Mouse (Mus musculus) limb, embryonic 13.5 days (tissue): Measurements from ENCODE around the gene Abca8a. TPM values are rescaled to one million over a fixed set of nuclear protein-coding genes. Genes with fewer than 3 reads are reported as not detected.

Experiments used
- ATAC-seq: fragments of 200-750 bp; cut with Nextera tagmentation; 2 replicates; pipeline ENCODE4 v1.8.0; 2017; ENCODE audit warnings: low read depth, moderate number of reproducible peaks, moderate TSS enrichment; ENCODE audit not compliant: low FRiP score
- H3K27ac ChIP-seq: fragments of 300-500 bp; sonication (generic); 2 replicates; pipeline ENCODE4 v1.5.1; 2015; ENCODE audit warnings: inconsistent platforms, mild to moderate bottlenecking, moderate library complexity
- H3K27me3 ChIP-seq: fragments of 300-500 bp; sonication (generic); 2 replicates; pipeline ENCODE4 v1.6.1; 2015; ENCODE audit warnings: mild to moderate bottlenecking, inconsistent platforms
- H3K36me3 ChIP-seq: fragments of 300-500 bp; sonication (generic); 2 replicates; pipeline ENCODE4 v1.6.1; 2015; ENCODE audit warnings: inconsistent platforms, mild to moderate bottlenecking, moderate library complexity
- H3K4me1 ChIP-seq: fragments of 300-500 bp; sonication (generic); 2 replicates; pipeline ENCODE4 v1.6.1; 2015; ENCODE audit warnings: inconsistent platforms
- H3K4me2 ChIP-seq: fragments of 300-500 bp; sonication (generic); replicated peaks from 2 replicates; pipeline ENCODE4 v1.6.1; 2015; ENCODE audit warnings: inconsistent platforms, mild to moderate bottlenecking, moderate library complexity
- H3K4me3 ChIP-seq: fragments of 300-500 bp; sonication (generic); 2 replicates; pipeline ENCODE4 v1.5.1; 2015; ENCODE audit warnings: moderate library complexity, mild to moderate bottlenecking, inconsistent platforms
- H3K9ac ChIP-seq: fragments of 300-500 bp; sonication (generic); 2 replicates; pipeline ENCODE4 v1.6.1; 2015; ENCODE audit warnings: mild to moderate bottlenecking, inconsistent platforms
- H3K9me3 ChIP-seq: fragments of 300-500 bp; sonication (generic); 2 replicates; pipeline ENCODE4 v1.6.1; 2016; ENCODE audit warnings: inconsistent platforms
- WGBS: fragments of 180-500 bp; shearing (Covaris S2); methylation state at CpG from one replicate; pipeline ENCODE4 v1.1.7; 2015; 5-methylcytosine and 5-hydroxymethylcytosine counted together
- polyA plus RNA-seq: library from polyadenylated mRNA; unstranded; fragments of >200 nt; fragmentation: Nextera tagmentation; extraction: Ambion mirVana; gene quantifications from 2 replicates; pipeline ENCODE4 v1.2.1, GENCODE M21; 2015

Abca8a gene
- 1.0 TPM in 2 replicates for polyA plus RNA-seq

GRCm38 (mm10) chr11:110095858-110096257, at the start of gene Abca8a:
Gene Abca8a (minus strand): TSS chr11:110095978.
- ATAC-seq = no peak
- H3K4me3 ChIP-seq = no peak within 1 kb of the TSS
- H3K27me3 ChIP-seq = no peaks in the 10 kb centered on the region
- H3K9ac ChIP-seq = no peak within 1 kb of the TSS
- no peaks in the 10 kb centered on the region for H3K36me3 ChIP-seq
- H3K4me1 ChIP-seq = 0 out of 2 replicates have a peak, but pooled peaks cover 2% of the 10 kb centered on the region
- H3K27ac ChIP-seq = no peak within 1 kb of the TSS
- no peaks in the 10 kb centered on the region for H3K9me3 ChIP-seq
- 54% methylated on average over 5 of the region's 5 CpGs for WGBS
- no peak within 1 kb of the TSS for H3K4me2 ChIP-seq

DNA sequence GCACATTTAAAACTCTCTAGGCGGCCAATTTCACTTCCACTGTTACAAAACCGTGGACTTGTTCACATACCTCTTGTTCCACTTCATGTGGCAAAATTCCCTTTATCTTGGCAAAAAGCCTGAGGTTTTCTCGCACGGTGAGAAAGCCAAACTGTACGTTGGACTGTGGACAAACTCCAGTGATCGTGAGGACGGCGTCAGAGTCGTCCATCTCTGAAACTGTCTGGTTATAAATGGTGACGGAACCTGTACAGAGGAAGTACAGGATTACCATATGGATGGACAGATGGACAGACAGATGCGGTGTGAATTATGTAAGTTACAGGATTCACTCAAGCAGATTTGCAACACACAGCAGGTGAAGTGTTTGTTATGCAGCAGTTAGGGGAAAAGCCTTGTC, 49.6 kb upstream of the Abca8a start:
- Histone ChIP-seq H3K27ac (no peak overlapping the region), H3K4me3 (no peak overlapping the region), H3K36me3 (no peaks in the 10 kb centered on the region), H3K27me3 (no peaks in the 10 kb centered on the region), H3K4me2 (no peak overlapping the region), H3K4me1 (no peaks in the 10 kb centered on the region), H3K9me3 (no peaks in the 10 kb centered on the region), H3K9ac (no peak overlapping the region)
- no peak for ATAC-seq
- 83% methylated on average over 11 of the region's 11 CpGs for WGBS

- WGBS = 72% methylated on average over 5 of the region's 5 CpGs
- ATAC-seq = no peak
- Histone ChIP-seq H3K9me3 (no peaks in the 10 kb centered on the region), H3K36me3 (no peaks in the 10 kb centered on the region), H3K27ac (no peak overlapping the region), H3K4me2 (no peak overlapping the region), H3K27me3 (no peaks in the 10 kb centered on the region), H3K9ac (no peak overlapping the region), H3K4me1 (no peaks in the 10 kb centered on the region), H3K4me3 (no peak overlapping the region)
Observed at GRCm38 (mm10) chr11:110130760-110131159, 35.0 kb upstream of the Abca8a start.

DNA sequence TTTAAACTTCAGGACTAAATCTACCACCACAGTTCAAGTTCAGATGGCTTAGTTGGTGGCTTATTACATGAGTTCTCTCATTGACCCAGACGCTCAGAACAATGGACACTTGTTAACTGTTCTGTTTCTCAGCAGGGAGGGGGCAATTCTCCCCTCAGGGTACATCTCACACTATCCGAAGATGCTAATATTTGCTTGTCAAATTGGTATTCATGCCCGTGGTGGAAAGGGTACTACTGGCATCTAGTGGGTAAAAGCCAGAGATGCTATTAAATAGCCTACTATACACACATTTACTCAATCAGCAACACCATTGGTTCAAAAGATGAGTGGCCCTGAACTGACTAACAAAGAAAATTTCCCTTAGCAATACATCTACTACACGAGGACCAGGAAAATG, 15.4 kb upstream of the Abca8a start:
- ATAC-seq = no peak
- H3K4me3 ChIP-seq = no peak overlapping the region
- H3K27ac ChIP-seq = no peak overlapping the region
- H3K27me3 ChIP-seq = no peaks in the 10 kb centered on the region
- H3K4me1 ChIP-seq = 0 out of 2 replicates have a peak, but pooled peaks cover 3% of the 10 kb centered on the region
- 69% methylated on average over 4 of the region's 4 CpGs for WGBS
- no peaks in the 10 kb centered on the region for H3K36me3 ChIP-seq
- H3K4me2 ChIP-seq = no peak overlapping the region
- H3K9me3 ChIP-seq = no peaks in the 10 kb centered on the region
- no peak overlapping the region for H3K9ac ChIP-seq

DNA sequence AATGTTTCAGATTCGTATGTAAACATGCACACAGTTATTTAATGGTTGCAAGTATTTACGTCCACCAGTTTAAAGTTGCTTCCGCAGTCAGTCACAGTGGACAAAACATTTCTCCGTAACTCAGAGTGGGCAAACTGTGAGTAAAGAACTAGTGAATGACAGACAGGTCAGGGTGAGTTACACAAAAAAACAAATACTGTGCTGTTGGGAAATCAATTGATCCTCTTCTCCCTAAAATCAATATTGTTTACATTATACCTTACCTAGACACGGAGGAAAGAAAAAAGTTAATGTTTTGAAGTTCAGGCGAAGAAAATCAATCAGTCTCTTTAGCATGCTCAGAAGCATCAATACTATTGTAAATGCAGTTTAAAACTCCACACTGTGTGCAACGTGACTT, 5.7 kb upstream of the Abca8a start:
- ATAC-seq = no peak
- no peaks in the 10 kb centered on the region for H3K27me3 ChIP-seq
- 85% methylated on average over 7 of the region's 7 CpGs for WGBS

GRCm38 (mm10) chr11:110098901-110099300, 3.1 kb upstream of the Abca8a start:
- Histone ChIP-seq H3K36me3 (no peaks in the 10 kb centered on the region), H3K4me1 (0 out of 2 replicates have a peak, but pooled peaks cover 2% of the 10 kb centered on the region), H3K9me3 (no peaks in the 10 kb centered on the region), H3K27ac (no peak overlapping the region), H3K4me3 (no peak overlapping the region), H3K4me2 (no peak overlapping the region), H3K9ac (no peak overlapping the region), H3K27me3 (no peaks in the 10 kb centered on the region)
- no peak for ATAC-seq
- WGBS = 78% methylated on average over 4 of the region's 4 CpGs

More for the DNA sequence above, 5.7 kb upstream of the Abca8a start:
- Histone ChIP-seq H3K4me2 (no peak overlapping the region), H3K4me1 (no peaks in the 10 kb centered on the region), H3K9me3 (0 out of 2 replicates have a peak, but pooled peaks cover 2% of the 10 kb centered on the region), H3K27ac (no peak overlapping the region), H3K4me3 (no peak overlapping the region), H3K9ac (no peak overlapping the region), H3K36me3 (no peaks in the 10 kb centered on the region)

DNA sequence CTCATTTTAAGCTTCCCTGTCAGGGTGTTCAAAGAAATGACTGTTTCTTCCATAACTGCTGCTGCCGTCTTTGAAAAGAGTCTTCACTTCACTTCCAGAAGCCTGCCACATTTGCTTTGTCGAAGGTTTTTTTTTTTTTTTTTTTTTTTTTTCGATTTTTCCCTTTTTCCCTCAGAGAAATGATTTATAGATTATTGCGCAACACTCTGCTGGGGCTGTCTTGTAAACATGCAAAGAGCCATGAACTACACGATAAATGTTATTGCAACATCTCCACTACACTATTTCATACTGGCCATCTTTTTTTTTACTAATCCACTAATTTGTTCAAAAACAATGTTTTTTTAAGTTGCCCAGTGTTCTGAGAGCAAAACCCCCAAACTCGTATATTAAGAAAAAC, 1.7 kb upstream of the Abca8a start:
- H3K27ac ChIP-seq = no peak overlapping the region

GRCm38 (mm10) chr11:110094846-110095380, 865 bp downstream of the Abca8a start:
- Histone ChIP-seq H3K27ac (no peak overlapping the region), H3K36me3 (no peaks in the 10 kb centered on the region), H3K9me3 (no peaks in the 10 kb centered on the region), H3K9ac (no peak overlapping the region), H3K4me2 (no peak overlapping the region), H3K4me1 (0 out of 2 replicates have a peak, but pooled peaks cover 2% of the 10 kb centered on the region), H3K4me3 (no peak overlapping the region), H3K27me3 (no peaks in the 10 kb centered on the region)
- no peak for ATAC-seq
- 73% methylated on average over 7 of the region's 7 CpGs for WGBS

More for the DNA sequence above, 1.7 kb upstream of the Abca8a start:
- no peak overlapping the region for H3K9ac ChIP-seq
- no peaks in the 10 kb centered on the region for H3K27me3 ChIP-seq
- no peak overlapping the region for H3K4me3 ChIP-seq
- H3K4me2 ChIP-seq = no peak overlapping the region
- no peaks in the 10 kb centered on the region for H3K9me3 ChIP-seq
- H3K36me3 ChIP-seq = no peaks in the 10 kb centered on the region
- 0 out of 2 replicates have a peak, but pooled peaks cover 2% of the 10 kb centered on the region for H3K4me1 ChIP-seq
- 80% methylated on average over 6 of the region's 6 CpGs for WGBS
- ATAC-seq = no peak

DNA sequence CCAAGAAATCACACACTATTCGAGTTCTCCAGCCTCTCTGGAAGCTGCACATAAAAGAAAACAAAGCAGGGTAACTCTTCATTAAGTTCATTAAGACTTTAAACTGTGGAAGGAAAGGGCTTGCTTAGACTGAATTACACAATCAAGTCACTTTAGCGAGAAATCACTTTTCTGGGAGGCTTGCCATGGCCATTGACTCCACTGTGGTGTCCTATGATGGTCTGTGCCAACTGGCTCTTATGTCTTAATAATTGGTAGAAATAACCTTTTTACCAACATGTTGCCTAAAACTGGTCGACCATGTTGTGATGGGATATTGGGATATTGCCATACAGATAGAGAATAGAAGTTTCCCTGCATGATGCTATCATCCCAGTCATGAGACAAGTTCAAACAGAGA, 1.5 kb downstream of the Abca8a start:
- ATAC-seq = no peak
- WGBS = 86% methylated on average over 3 of the region's 3 CpGs
- H3K4me2 ChIP-seq = no peak overlapping the region
- H3K9ac ChIP-seq = no peak overlapping the region
- H3K27ac ChIP-seq = no peak overlapping the region
- no peaks in the 10 kb centered on the region for H3K9me3 ChIP-seq
- H3K4me3 ChIP-seq = no peak overlapping the region
- H3K4me1 ChIP-seq = 0 out of 2 replicates have a peak, but pooled peaks cover 2% of the 10 kb centered on the region
- no peaks in the 10 kb centered on the region for H3K36me3 ChIP-seq
- no peaks in the 10 kb centered on the region for H3K27me3 ChIP-seq

DNA sequence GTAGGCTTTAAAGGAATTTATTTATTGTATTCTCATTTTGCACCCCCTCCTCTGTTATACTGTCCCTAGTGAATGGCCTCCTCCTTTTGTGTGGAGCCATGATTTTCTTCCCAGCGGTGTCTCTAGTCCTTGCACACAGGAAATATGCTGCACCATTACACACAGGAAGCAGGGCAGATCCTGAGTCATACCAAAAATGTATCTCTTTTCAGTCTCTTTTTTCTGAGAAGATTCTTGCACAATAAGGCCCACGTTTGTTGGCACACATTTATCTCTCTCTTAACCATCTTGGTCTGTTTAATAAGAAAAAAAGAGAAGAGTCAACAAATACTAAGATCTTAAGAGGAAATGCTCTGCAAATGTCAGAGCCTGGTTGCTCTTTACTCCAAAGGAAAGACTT, 4.5 kb downstream of the Abca8a start:
- Histone ChIP-seq H3K27me3 (no peaks in the 10 kb centered on the region), H3K4me3 (no peak overlapping the region), H3K9ac (no peak overlapping the region), H3K27ac (no peak overlapping the region), H3K4me1 (0 out of 2 replicates have a peak, but pooled peaks cover 2% of the 10 kb centered on the region), H3K4me2 (no peak overlapping the region), H3K36me3 (no peaks in the 10 kb centered on the region), H3K9me3 (no peaks in the 10 kb centered on the region)
- ATAC-seq = no peak
- 70% methylated on average over 2 of the region's 2 CpGs for WGBS

GRCm38 (mm10) chr11:110072158-110072557, 23.6 kb downstream of the Abca8a start:
- H3K4me3 ChIP-seq = no peak overlapping the region
- no peaks in the 10 kb centered on the region for H3K27me3 ChIP-seq
- no peak overlapping the region for H3K4me2 ChIP-seq
- no peaks in the 10 kb centered on the region for H3K36me3 ChIP-seq
- no peak overlapping the region for H3K27ac ChIP-seq
- H3K4me1 ChIP-seq = no peaks in the 10 kb centered on the region
- ATAC-seq = no peak
- 76% methylated on average over 3 of the region's 3 CpGs for whole genome bisulfite sequencing
- no peak overlapping the region for H3K9ac ChIP-seq
- H3K9me3 ChIP-seq = no peaks in the 10 kb centered on the region

GRCm38 (mm10) chr11:110061032-110061431, 34.7 kb downstream of the Abca8a start:
- 47% methylated on average over 4 of the region's 4 CpGs for WGBS
- no peak overlapping the region for H3K4me2 ChIP-seq
- no peak overlapping the region for H3K9ac ChIP-seq
- H3K9me3 ChIP-seq = no peaks in the 10 kb centered on the region
- no peaks in the 10 kb centered on the region for H3K4me1 ChIP-seq
- H3K27me3 ChIP-seq = no peaks in the 10 kb centered on the region
- no peak overlapping the region for H3K27ac ChIP-seq
- no peaks in the 10 kb centered on the region for H3K36me3 ChIP-seq
- ATAC-seq = no peak
- H3K4me3 ChIP-seq = no peak overlapping the region

DNA sequence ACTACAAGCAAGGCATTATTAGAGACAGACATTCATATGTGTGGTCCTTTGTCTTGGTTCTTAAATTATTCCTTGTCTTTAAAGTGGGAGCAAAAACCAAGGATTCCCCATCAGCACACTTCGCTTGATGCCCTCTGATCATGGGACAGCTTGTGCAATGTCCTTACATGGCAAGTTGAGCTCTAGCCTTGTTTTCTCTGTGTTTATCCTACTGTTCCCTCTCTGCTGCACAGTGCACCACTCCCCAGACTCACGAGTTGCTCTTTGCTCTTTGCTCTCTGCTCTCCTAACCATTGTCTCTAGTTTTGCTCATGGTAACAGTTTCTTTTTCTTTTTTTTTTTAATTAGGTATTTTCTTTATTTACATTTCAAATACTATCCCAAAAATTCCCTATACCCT, 35.7 kb downstream of the Abca8a start:
- Histone ChIP-seq H3K27me3 (no peaks in the 10 kb centered on the region), H3K36me3 (no peaks in the 10 kb centered on the region), H3K9ac (no peak overlapping the region), H3K4me3 (no peak overlapping the region), H3K4me2 (no peak overlapping the region), H3K9me3 (no peaks in the 10 kb centered on the region), H3K27ac (no peak overlapping the region), H3K4me1 (no peaks in the 10 kb centered on the region)
- WGBS = 73% methylated on average over 2 of the region's 2 CpGs
- ATAC-seq = no peak
